9 mouse cellular contexts compared by ENCODE assay signal in genomic region chr7:143055001-143055400, GRCm38 (mm10). TPM values are rescaled to one million over a fixed set of nuclear protein-coding genes. Genes with fewer than 3 reads are reported as not detected.
DNase-seq lines count a peak whose midpoint lies in the region; ATAC-seq lines count a peak whose summit lies in the region.
"Had no signal": no experiment of that assay in that cellular context is flagged by ENCODE, and none has a peak within 500 bp of the region (broad histone marks: within the 10 kb centered on the region; RNA-seq: fewer than 3 reads in every experiment).

No protein-coding gene starts in this region.

- ATAC-seq in kidney, embryonic 14.5 days (ENCODE audit: low FRiP score, low TSS enrichment) = no peak
- no peak for ATAC-seq in hindbrain, embryonic 16.5 days
- ATAC-seq in midbrain, embryonic 15.5 days (replicated peaks) = no peak

- H3K9me3 ChIP-seq in kidney, embryonic 14.5 days (ENCODE audit: control insufficient read depth, low read length) = no peaks in the 10 kb centered on the region
- H3K9me3 ChIP-seq in embryonic facial prominence, embryonic 10.5 days = no peaks in the 10 kb centered on the region
- H3K9me3 ChIP-seq in hindbrain, embryonic 16.5 days (ENCODE audit: control insufficient read depth, low read length) = no peaks in the 10 kb centered on the region
- no peaks in the 10 kb centered on the region for H3K9me3 ChIP-seq in midbrain, embryonic 15.5 days

- peak overlapping the region; percentile 95; the same call in 1 of the 2 replicates for H3K9ac ChIP-seq in kidney, embryonic 14.5 days (ENCODE audit: low read depth, low read length)
- peak overlapping the region; percentile 81 for H3K9ac ChIP-seq in hindbrain, embryonic 16.5 days (ENCODE audit: low read depth, low read length)
- H3K9ac ChIP-seq in midbrain, embryonic 15.5 days = 0 out of 2 replicates have a peak overlapping the region, but pooled peaks have one; percentile 84

- DNase-seq in kidney, postnatal 4 days = no peak
- no peak for DNase-seq in embryonic facial prominence, embryonic 10.5 days (ENCODE audit: low spot score)
- DNase-seq in testis, postnatal 10 days (ENCODE audit: low spot score) = no peak
- DNase-seq in thymus, postnatal 14 days = no peak
- no peak for DNase-seq in adrenal gland, adult (ENCODE audit: inconsistent age in 2 of 2, low spot score in 1 of 2)
- DNase-seq: lung, postnatal 4 days had no signal

- H3K4me2 ChIP-seq in kidney, embryonic 14.5 days (replicated peaks; ENCODE audit: low read depth, low read length) = peak overlapping the region; percentile 90
- H3K4me2 ChIP-seq in hindbrain, embryonic 16.5 days (ENCODE audit: low read length) = peak overlapping the region; percentile 93
- peak overlapping the region; percentile 91 for H3K4me2 ChIP-seq in midbrain, embryonic 15.5 days

- H3K27me3 ChIP-seq in kidney, embryonic 14.5 days (ENCODE audit: control insufficient read depth, insufficient read depth, low read length) = no peaks in the 10 kb centered on the region
- H3K27me3 ChIP-seq in embryonic facial prominence, embryonic 10.5 days (replicated peaks; ENCODE audit: low read depth, poor library complexity, severe bottlenecking) = no peaks in the 10 kb centered on the region
- no peaks in the 10 kb centered on the region for H3K27me3 ChIP-seq in hindbrain, embryonic 16.5 days (replicated peaks; ENCODE audit: control insufficient read depth, insufficient read depth, low read length)
- H3K27me3 ChIP-seq in midbrain, embryonic 15.5 days (replicated peaks) = no peaks in the 10 kb centered on the region

- 0 out of 2 replicates have a peak overlapping the region, but pooled peaks have one; percentile 37 for H3K27ac ChIP-seq in kidney, embryonic 14.5 days (ENCODE audit: low read depth, low read length)
- H3K27ac ChIP-seq in embryonic facial prominence, embryonic 10.5 days (replicated peaks) = peak overlapping the region; percentile 16; the same call in 1 of the 2 replicates
- H3K27ac ChIP-seq in hindbrain, embryonic 16.5 days (ENCODE audit: low read depth, low read length) = peak overlapping the region; percentile 18; the same call in 1 of the 2 replicates
- no peak overlapping the region for H3K27ac ChIP-seq in midbrain, embryonic 15.5 days

- peaks cover 5% of the 10 kb centered on the region; the same call in 1 of the 2 replicates for H3K36me3 ChIP-seq in kidney, embryonic 14.5 days (ENCODE audit: control insufficient read depth, insufficient read depth, low read length)
- H3K36me3 ChIP-seq in embryonic facial prominence, embryonic 10.5 days (replicated peaks) = peaks cover 52% of the 10 kb centered on the region
- peaks cover 1% of the 10 kb centered on the region; the same call in 1 of the 2 replicates for H3K36me3 ChIP-seq in hindbrain, embryonic 16.5 days (ENCODE audit: control insufficient read depth, insufficient read depth, low read length)
- no peaks in the 10 kb centered on the region for H3K36me3 ChIP-seq in midbrain, embryonic 15.5 days (replicated peaks)

- peaks cover 30% of the 10 kb centered on the region for H3K4me1 ChIP-seq in kidney, embryonic 14.5 days (ENCODE audit: control insufficient read depth, insufficient read depth, low read length)
- peaks cover 62% of the 10 kb centered on the region for H3K4me1 ChIP-seq in embryonic facial prominence, embryonic 10.5 days
- peaks cover 51% of the 10 kb centered on the region for H3K4me1 ChIP-seq in hindbrain, embryonic 16.5 days (ENCODE audit: control insufficient read depth, insufficient read depth, low read depth, low read length)
- H3K4me1 ChIP-seq in midbrain, embryonic 15.5 days = peaks cover 54% of the 10 kb centered on the region

- 69% methylated on average over 3 of the region's 3 CpGs for WGBS in kidney, embryonic 14.5 days
- WGBS in embryonic facial prominence, embryonic 10.5 days = 88% methylated on average over 3 of the region's 3 CpGs
- 87% methylated on average over 3 of the region's 3 CpGs for WGBS in hindbrain, embryonic 16.5 days
- 88% methylated on average over 3 of the region's 3 CpGs for WGBS in midbrain, embryonic 15.5 days

- H3K4me3 ChIP-seq in kidney, embryonic 14.5 days (ENCODE audit: low read length) = peak overlapping the region; percentile 97
- peak overlapping the region; percentile 82 for H3K4me3 ChIP-seq in embryonic facial prominence, embryonic 10.5 days
- H3K4me3 ChIP-seq in hindbrain, embryonic 16.5 days (ENCODE audit: low read length) = peak overlapping the region; percentile 86
- H3K4me3 ChIP-seq in midbrain, embryonic 15.5 days = peak overlapping the region; percentile 83

RNA-seq across cellular contexts. Expression of gene Cd81, which starts 2.5 kb away (rescaled TPM):
- 477 and 494 TPM in 2 replicates for polyA plus RNA-seq in kidney, embryonic 14.5 days (2014; fragmentation: Nextera tagmentation; extraction: Ambion mirVana)
- 251 and 255 TPM in 2 replicates for polyA plus RNA-seq in embryonic facial prominence, embryonic 10.5 days (2016; fragmentation: Nextera tagmentation; extraction: Ambion mirVana)
- 532 and 585 TPM in 2 replicates for polyA plus RNA-seq in hindbrain, embryonic 16.5 days (2015; fragmentation: Nextera tagmentation; extraction: Ambion mirVana)
- 374 and 398 TPM in 2 replicates for polyA plus RNA-seq in midbrain, embryonic 15.5 days (2015; fragmentation: Nextera tagmentation; extraction: Ambion mirVana)

RNA-seq across cellular contexts. Expression of gene Tssc4, which starts 14.0 kb away (rescaled TPM):
- 74.4 and 95.1 TPM in 2 replicates for polyA plus RNA-seq in kidney, embryonic 14.5 days (2014; fragmentation: Nextera tagmentation; extraction: Ambion mirVana)
- 130 and 132 TPM in 2 replicates for polyA plus RNA-seq in embryonic facial prominence, embryonic 10.5 days (2016; fragmentation: Nextera tagmentation; extraction: Ambion mirVana)
- 97.4 and 98.7 TPM in 2 replicates for polyA plus RNA-seq in hindbrain, embryonic 16.5 days (2015; fragmentation: Nextera tagmentation; extraction: Ambion mirVana)
- 103 and 114 TPM in 2 replicates for polyA plus RNA-seq in midbrain, embryonic 15.5 days (2015; fragmentation: Nextera tagmentation; extraction: Ambion mirVana)

RNA-seq across cellular contexts. Expression of gene Trpm5, which starts 39.4 kb away (rescaled TPM):
- polyA plus RNA-seq in kidney, embryonic 14.5 days (2014; fragmentation: Nextera tagmentation; extraction: Ambion mirVana) = 4.4 and 4.9 TPM in 2 replicates
- polyA plus RNA-seq in embryonic facial prominence, embryonic 10.5 days (2016; fragmentation: Nextera tagmentation; extraction: Ambion mirVana) = 0.60 and 0.77 TPM in 2 replicates
- 2.1 and 3.2 TPM in 2 replicates for polyA plus RNA-seq in hindbrain, embryonic 16.5 days (2015; fragmentation: Nextera tagmentation; extraction: Ambion mirVana)
- 1.3 and 1.6 TPM in 2 replicates for polyA plus RNA-seq in midbrain, embryonic 15.5 days (2015; fragmentation: Nextera tagmentation; extraction: Ambion mirVana)

RNA-seq across cellular contexts. Expression of gene Tspan32, which starts 50.2 kb away (rescaled TPM):
- 0.79 and 0.97 TPM in 2 replicates for polyA plus RNA-seq in kidney, embryonic 14.5 days (2014; fragmentation: Nextera tagmentation; extraction: Ambion mirVana)
- 4.4 and 4.6 TPM in 2 replicates for polyA plus RNA-seq in embryonic facial prominence, embryonic 10.5 days (2016; fragmentation: Nextera tagmentation; extraction: Ambion mirVana)
- polyA plus RNA-seq in hindbrain, embryonic 16.5 days (2015; fragmentation: Nextera tagmentation; extraction: Ambion mirVana) = 0.28 and 0.41 TPM in 2 replicates
- polyA plus RNA-seq in midbrain, embryonic 15.5 days (2015; fragmentation: Nextera tagmentation; extraction: Ambion mirVana) = 0.66 and 0.97 TPM in 2 replicates

RNA-seq across cellular contexts. Expression of gene Kcnq1, which starts 51.2 kb away (rescaled TPM):
- 4.0 and 5.4 TPM in 2 replicates for polyA plus RNA-seq in kidney, embryonic 14.5 days (2014; fragmentation: Nextera tagmentation; extraction: Ambion mirVana)
- polyA plus RNA-seq in embryonic facial prominence, embryonic 10.5 days (2016; fragmentation: Nextera tagmentation; extraction: Ambion mirVana) = 1.0 and 1.5 TPM in 2 replicates
- 1.3 and 2.2 TPM in 2 replicates for polyA plus RNA-seq in hindbrain, embryonic 16.5 days (2015; fragmentation: Nextera tagmentation; extraction: Ambion mirVana)
- polyA plus RNA-seq in midbrain, embryonic 15.5 days (2015; fragmentation: Nextera tagmentation; extraction: Ambion mirVana) = 1.3 and 1.8 TPM in 2 replicates
